Mouse (Mus musculus): Measurements from ENCODE around the gene Snrnp200.

DNA sequence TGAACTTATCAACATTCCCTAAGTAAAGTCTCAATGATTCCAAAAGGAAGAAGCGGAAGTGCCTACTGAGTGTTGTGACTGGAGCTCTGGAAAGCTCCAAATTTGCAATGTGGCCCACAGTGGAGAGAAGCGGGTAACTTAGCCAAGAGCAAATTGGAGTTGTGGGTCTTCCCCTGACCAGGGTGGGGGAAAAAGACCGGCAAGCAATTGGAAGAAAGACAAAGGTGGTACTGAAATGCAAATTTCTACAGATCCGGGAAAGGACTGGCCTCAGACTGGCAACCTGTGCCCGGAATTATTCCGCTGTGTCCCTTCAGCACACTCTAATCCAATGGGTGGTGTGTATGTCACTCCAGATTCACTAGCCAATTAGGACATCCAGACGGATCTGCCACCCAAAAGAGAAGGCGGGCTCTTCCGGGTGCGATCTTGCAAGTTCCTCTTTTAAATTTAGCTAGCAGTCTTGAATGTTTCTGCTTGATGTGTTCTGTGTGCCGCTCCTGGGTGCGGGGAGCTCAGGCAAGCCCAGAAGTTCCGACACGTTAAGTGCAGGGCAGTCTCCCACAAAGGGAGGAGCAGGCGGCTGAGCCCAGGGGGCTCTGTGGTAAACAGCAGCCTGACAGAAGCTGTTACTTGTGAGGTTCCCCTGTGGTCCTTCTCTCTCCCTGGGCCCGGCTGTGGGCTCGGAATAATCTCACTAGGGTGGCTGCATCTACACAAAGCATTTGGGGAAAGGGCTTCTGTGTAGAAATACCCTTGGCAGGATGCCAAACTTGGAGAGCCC, 25.4 kb upstream of the Snrnp200 start:
- TF ChIP-seq CTCF (IDR thresholded peaks at IDR 0.05; ENCODE audit: low read depth, low read length) (no peak), POLR2A (IDR thresholded peaks at IDR 0.05; ENCODE audit: borderline replicate concordance, low read depth, low read length) (no peak)
